Mouse (Mus musculus) central nervous system, embryonic 11.5 days (tissue): ENCODE data around the gene Lum. TPM values are rescaled to one million over a fixed set of nuclear protein-coding genes. Genes with fewer than 3 reads are reported as not detected.

Source experiments
- polyA plus RNA-seq: library from polyadenylated mRNA; depleted of rRNA; stranded (reverse); fragments of >200 nt; gene quantifications from 2 replicates; pipeline ENCODE4 v1.2.3, GENCODE M21; 2012; rRNA removed

Lum gene
- polyA plus RNA-seq = 56.9 and 91.6 TPM in 2 replicates

DNA sequence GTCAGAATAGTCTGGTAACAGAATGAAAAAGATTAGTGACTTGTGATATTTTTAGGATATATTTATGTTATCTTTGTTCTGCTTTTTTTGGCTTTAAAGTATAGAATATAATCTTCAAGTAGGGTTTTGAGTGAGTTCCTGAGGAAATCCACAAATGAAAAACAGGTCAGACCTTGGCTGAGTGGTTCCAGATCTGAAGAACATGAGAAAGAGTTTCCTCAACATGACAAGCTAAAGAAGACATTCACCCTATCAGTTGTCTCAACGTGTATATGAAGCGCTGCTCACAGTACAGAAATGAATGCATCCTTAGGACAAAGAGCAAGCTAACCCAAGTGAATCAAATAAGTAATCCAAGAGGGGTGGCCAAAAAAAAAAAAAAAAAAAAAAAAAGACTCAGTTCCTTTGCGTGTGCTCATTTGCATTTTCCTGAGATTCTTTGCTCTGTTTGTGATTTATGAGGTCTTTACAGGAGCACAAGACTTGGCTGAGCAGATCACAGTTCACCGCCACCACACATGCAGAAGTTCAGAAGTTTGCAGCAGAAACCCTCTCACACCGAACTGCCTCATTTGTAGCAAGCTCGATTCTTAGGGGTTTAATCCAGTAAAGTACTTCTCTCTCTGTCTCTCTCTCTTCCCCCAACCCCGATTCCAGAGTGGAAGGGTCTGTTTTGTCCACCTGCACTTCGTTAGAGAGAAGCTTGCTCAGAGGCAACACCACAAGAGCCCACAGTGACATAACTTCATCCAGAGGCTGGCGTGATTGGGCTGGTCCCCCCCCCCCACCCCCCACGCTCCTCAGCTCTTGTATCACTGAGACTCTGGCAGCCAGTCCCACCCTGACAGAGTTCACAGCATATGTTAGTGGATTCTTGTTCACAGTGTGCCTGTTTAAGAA is at the start of gene Lum:
TSS of gene Lum (plus strand) at position 172 of the 900 bp plus-strand sequence.

DNA sequence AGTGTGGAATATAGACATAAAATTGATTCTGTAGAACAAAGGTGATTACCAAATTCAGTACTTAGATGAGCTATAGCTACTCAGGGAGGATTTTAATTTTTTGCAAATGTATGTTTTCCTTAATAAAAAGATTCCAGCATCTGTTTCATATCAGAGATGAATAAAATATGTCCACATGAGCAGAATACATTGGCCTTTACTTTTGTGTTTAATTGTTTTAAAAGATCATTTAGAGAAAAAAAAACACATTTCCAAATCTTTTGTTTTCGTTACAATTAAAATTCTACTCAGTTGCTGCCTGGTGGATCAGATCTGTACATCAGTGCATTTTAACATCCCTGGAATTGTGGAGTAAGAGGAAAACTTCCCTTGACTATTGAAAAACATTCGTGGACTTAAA is 41.7 kb downstream of the Lum start, which contains the start of gene Kera:
TSS of gene Kera (plus strand) at position 301 of the 400 bp plus-strand sequence.

Other genes with a start within 250 kb of the Lum start
- 19.9 and 36.8 TPM in 2 replicates for gene Dcn, start 85.5 kb upstream of the Lum start, polyA plus RNA-seq
- gene Kera, start 41.8 kb downstream of the Lum start, polyA plus RNA-seq = 0.08 and 1.7 TPM in 2 replicates
- gene Epyc, start 78.9 kb downstream of the Lum start, polyA plus RNA-seq = 2.0 and 3.0 TPM in 2 replicates
- gene Ccer1, start 127.9 kb downstream of the Lum start, polyA plus RNA-seq = not detected in 2 replicates
- not detected in 2 replicates for gene C030005K15Rik, start 161.6 kb downstream of the Lum start, polyA plus RNA-seq